Mouse (Mus musculus) lung, postnatal 14 days (tissue): Measurements from ENCODE around the gene Phrf1.

Experiments
- DNase-seq: peaks from one replicate; pipeline ENCODE4 v3.0.0; 2021

The Phrf1 gene

GRCm38 (mm10) chr7:141261480-141261879, 32.9 kb downstream of the Phrf1 start:
- no peak for DNase-seq

DNA sequence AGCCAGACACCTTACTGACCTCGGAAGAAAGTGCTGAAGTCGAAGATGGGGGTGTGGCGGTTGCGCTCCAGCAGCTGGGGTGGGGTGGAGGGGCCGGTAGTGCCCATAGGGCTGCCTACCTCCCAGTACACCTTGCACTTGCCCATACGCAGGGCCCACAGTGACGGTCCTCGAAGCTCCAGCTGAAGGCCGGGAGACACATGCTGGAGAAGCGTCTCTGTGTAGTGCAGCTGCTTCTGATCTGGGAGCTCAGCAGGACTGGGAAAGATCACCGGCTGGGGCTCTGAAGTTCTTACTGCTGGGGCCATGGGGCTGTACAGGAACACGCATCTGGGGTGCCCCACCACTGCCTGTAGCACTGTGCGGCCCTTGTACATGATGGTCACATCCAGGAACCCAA, 35.1 kb downstream of the Phrf1 start:
- DNase-seq = no peak

DNA sequence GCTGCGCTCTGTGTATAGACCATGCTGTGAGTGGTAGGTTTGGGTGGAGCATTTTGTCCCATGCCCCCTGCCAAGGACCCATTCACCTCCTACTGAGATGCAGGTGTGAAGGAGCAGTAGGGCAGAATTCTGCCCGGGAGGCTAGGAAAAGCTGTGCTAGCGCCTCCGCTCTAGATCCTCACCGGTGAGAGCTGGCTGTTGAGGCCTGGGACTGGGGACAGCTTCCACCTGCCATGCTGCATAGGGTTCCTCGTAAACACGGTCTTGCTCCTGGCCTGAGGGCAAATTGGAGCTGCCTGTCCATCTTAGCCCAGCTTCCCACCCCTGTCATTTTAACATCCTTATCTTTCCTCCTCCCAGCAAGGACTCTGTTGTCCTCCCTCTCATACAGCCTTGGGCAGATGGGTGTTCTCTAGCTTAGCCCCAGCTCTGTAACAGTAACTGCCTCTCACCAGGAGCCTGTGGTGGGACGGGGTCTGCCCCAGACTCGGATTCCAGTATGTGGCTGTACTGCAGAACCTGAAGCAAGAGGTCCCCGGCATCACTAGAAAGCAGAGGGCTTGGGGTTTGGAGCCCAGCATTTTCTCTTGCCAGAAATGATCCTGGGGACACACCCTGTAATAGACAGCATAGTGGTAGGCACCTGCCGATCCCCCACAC, 35.6 kb downstream of the Phrf1 start:
- no peak for DNase-seq

DNA sequence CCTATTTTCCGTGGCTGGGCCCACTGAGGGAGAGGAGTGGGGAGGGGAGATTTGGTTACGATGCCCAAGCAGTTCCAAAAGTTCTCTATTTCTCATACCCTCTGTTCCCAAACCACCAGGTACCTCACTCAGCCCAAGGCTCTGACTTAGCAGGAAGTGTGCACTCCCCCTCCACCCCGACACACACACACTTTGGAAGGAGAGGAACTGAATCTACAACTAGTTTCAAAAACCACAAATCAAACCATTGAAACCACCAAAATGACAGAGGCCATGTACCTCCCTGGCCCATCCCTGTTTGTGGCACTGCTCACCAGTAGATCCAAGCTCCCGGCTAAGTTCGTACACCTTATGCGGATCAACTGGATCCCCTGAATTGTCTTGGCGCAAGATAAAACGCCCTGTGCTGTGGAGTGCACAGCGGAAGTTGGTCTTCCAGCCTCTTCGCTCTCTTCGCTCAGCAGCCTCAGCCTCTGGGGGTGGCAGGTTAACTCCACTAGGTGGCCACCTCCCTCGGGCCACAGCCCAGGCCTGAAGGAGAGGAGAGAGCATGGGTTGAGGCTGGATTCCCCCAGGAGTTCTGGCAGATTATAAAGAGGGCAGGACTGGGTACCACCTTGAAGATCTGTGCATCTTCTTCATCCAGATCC, 36.3 kb downstream of the Phrf1 start:
- peak; percentile 52 for DNase-seq

DNA sequence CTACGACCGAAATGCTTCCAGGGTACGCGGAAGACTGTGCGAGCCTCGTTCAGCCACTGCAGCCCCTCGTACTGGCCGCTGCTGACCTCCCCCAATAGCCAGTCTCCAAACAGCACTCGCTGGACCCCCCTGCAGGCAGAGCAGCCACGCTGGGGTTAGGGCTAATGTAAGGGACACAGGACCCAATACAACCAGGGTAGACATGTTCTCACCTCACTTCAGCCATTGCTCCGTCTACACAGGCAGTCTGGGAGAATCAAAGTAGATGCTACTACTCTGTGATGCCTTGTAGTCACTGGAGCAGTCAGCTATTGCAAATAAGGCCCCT, 36.8 kb downstream of the Phrf1 start:
- DNase-seq = no peak

DNA sequence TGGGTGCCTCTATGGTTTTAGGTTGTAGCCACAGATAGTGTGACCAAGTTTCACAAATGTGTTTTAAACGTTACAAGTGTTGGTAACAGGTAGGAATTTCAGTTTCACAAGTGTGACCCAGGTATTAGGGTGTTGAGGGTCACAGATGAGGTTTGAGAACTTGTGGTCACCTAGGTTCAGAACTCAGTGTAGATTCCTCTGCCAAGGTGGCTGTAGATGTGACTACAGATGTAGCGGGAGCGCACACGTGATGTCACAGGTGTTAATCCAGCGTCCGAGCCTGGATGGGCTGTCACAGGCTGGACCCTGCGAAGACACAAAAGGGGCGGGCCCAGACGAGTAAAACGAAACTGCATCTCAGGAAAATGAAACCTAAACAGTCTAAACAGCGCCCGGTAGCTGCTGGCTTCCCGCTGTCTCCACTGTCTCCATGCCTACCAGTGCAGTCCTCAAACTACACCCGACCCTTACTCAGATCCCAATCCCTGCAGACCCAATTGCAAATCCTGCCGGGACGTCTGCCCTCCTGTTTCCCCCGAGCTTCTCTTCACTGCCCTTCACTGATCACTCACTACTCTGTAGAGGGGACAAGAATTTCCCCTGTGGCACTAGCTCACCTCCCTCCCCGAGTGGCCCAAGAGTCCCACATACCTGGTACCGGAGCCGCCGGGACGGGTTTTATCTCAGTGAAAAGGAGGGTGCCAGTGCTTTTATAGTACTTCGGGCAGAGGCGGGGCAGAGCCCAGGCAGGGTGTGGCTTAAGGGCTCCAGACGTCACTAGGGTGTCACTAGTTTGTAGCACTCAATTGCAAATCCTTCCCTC, 37.4 kb downstream of the Phrf1 start, which contains the start of gene Irf7:
Gene Irf7 (minus strand): TSS at position 743 of the 823 bp plus-strand sequence.
- peak; percentile 71 for DNase-seq

- peak; percentile 32 for DNase-seq
Observed at GRCm38 (mm10) chr7:141268466-141269272, 40.1 kb downstream of the Phrf1 start.

DNA sequence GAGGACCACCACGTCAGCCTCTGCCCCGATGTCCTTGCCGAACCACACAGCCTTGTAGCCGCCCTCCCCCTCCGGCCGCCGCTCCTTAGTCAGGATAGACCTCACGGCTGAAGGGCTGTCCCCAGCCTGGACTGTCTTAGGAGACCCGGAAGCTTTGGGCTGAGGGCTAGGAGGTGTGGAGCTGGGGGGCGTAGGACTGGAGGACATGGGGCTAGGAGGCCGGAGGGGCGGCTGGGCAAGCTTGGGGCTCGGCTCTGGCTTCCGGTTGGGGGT, 40.6 kb downstream of the Phrf1 start:
- no peak for DNase-seq

- no peak for DNase-seq
Observed at GRCm38 (mm10) chr7:141270631-141271030, 42.0 kb downstream of the Phrf1 start.

- DNase-seq = no peak
Observed at GRCm38 (mm10) chr7:141275356-141275755, 46.8 kb downstream of the Phrf1 start.

DNA sequence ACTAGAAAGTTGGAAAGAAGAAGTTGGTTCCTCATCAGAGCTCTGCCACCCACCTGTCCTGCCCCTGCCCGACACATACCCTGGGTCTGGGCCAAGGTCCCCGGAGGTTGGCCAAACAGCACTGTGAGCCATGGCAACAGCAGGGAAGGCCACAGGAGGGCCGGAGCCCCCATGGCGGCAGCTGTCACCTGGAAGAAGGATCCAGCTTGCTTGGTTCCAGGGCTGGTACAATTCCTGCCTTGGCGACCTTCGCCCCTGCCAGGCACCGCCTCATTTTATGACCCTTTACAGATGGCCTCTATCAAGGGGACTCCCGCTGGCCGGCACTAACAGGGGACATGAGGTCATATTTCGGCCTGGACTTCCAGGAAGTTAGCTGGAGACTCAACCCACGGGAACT, 48.0 kb downstream of the Phrf1 start, which contains the start of gene Cdhr5:
Gene Cdhr5 (minus strand): TSS at position 241 of the 400 bp plus-strand sequence.
- no peak for DNase-seq

GRCm38 (mm10) chr7:141277701-141278678, 49.4 kb downstream of the Phrf1 start:
- no peak for DNase-seq

- no peak for DNase-seq
Observed at GRCm38 (mm10) chr7:141278766-141279590, 50.4 kb downstream of the Phrf1 start, which contains the start of gene Sct. TSS of gene Sct (minus strand) at chr7:141279133.

GRCm38 (mm10) chr7:141281442-141281841, 52.9 kb downstream of the Phrf1 start:
- no peak for DNase-seq

DNA sequence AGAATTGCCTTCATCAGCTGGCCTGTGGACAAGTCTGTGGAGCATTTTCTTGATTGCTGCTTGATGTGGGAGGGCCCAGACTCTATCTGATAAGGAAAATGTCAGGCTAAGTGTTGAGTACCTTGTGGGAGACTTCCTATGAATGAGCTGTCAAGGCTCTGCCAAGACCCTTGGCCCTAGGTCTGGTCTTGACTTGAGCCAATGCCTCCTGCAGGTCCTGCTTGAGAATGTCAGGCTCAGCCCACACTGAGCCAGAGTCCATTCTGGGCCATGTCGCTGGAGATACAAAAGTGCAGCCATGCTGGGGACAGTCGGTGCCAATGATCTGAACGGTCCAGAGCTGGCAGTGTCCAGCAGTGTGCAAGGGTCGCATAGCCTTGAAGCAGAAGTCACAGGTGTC, 54.2 kb downstream of the Phrf1 start:
- DNase-seq = no peak

DNA sequence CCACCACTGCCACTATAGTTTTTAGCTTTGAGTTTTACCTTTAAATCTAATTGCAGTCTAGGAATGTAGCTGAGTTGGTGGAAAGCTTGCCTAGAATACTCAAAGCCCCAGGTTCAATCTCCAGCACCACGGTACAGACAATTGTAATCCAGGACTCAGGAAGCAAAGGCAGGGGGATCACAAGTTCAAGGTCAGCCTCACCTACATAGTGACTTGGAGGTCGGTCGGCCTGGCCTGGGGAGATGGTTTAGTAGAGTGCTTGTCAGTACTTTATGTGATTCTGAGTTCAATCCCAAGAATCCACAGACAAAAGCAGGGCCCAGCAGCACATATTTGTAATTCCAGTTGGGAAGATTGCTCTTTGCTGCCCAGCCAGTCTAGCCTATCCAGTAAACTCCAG, 59.5 kb downstream of the Phrf1 start:
- no peak for DNase-seq

DNA sequence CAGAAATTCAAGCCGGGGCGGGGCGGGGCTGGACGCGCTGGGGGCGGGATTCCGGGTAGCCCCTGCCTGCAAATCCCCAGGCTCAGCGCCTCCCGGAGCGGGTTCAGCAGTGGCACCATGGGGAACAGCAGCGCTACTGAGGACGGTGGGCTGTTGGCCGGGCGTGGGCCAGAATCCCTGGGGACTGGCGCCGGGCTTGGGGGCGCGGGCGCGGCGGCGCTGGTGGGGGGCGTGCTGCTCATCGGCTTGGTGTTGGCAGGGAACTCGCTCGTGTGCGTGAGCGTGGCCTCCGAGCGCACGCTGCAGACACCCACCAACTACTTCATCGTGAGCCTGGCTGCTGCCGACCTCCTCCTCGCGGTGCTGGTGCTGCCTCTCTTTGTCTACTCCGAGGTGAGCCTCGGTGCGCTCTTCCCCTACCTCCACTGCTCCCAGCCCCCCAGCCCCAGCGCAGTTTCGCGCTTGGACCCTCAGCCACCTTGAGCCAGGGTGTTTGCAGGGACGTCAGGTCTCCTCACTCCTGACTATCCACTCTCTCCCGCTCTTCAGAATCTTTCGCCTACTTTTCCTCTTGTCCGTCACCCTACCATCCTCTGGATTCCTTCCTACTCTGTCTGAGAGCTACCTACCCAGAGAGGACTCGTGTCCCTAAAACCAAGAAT, 63.5 kb downstream of the Phrf1 start, which contains the start of gene Drd4:
Gene Drd4 (plus strand): TSS at position 86 of the 662 bp plus-strand sequence.
- no peak for DNase-seq

GRCm38 (mm10) chr7:141292583-141293388, 64.2 kb downstream of the Phrf1 start:
- DNase-seq = no peak

- peak; percentile 39 for DNase-seq
Observed at GRCm38 (mm10) chr7:141293852-141294471, 65.4 kb downstream of the Phrf1 start.
